Mouse (Mus musculus) stomach, postnatal 0 days (tissue): ENCODE measurements around the gene Mettl8. TPM values are rescaled to one million over a fixed set of nuclear protein-coding genes. Genes with fewer than 3 reads are reported as not detected.

ENCODE experiments used
- ATAC-seq: fragments of 200-750 bp; cut with Nextera tagmentation; 2 replicates; pipeline ENCODE4 v1.8.0; 2017; ENCODE audit not compliant: low FRiP score, low TSS enrichment
- DNase-seq: peaks from one replicate; pipeline ENCODE4 v3.0.0-alpha.2; 2016; ENCODE audit warnings: low spot score
- H3K27ac ChIP-seq: fragments of 300-500 bp; sonication (generic); replicated peaks from 2 replicates; pipeline ENCODE4 v1.5.1; 2014; ENCODE audit warnings: mild to moderate bottlenecking, control low read depth
- H3K27me3 ChIP-seq: fragments of 300-500 bp; sonication (generic); 2 replicates; pipeline ENCODE4 v1.6.1; 2014; ENCODE audit warnings: low read length; ENCODE audit not compliant: control insufficient read depth, insufficient read depth
- H3K36me3 ChIP-seq: fragments of 300-500 bp; sonication (generic); 2 replicates; pipeline ENCODE4 v1.6.1; 2014; ENCODE audit warnings: low read length, mixed read lengths; ENCODE audit not compliant: control insufficient read depth, insufficient read depth
- H3K4me1 ChIP-seq: fragments of 300-500 bp; sonication (generic); replicated peaks from 2 replicates; pipeline ENCODE4 v1.6.1; 2014; ENCODE audit warnings: antibody characterized with exemption; ENCODE audit not compliant: control insufficient read depth, insufficient read depth
- H3K4me2 ChIP-seq: fragments of 300-500 bp; sonication (generic); replicated peaks from 2 replicates; pipeline ENCODE4 v1.6.1; 2014; ENCODE audit warnings: low read depth, mild to moderate bottlenecking, control low read depth, moderate library complexity
- H3K4me3 ChIP-seq: fragments of 300-500 bp; sonication (generic); 2 replicates; pipeline ENCODE4 v1.5.1; 2014; ENCODE audit warnings: low read depth, low read length, control low read depth
- H3K9ac ChIP-seq: fragments of 300-500 bp; sonication (generic); 2 replicates; pipeline ENCODE4 v1.6.1; 2014; ENCODE audit warnings: mild to moderate bottlenecking, low read length, control low read depth, mixed read lengths
- H3K9me3 ChIP-seq: fragments of 300-500 bp; sonication (generic); 2 replicates; pipeline ENCODE4 v1.6.1; 2016; ENCODE audit warnings: low read length; ENCODE audit not compliant: control insufficient read depth
- CTCF ChIP-seq: IDR thresholded peaks from 2 replicates; pipeline ENCODE4 v1.5.1; 2016; ENCODE audit warnings: antibody characterized with exemption, low read depth, mild to moderate bottlenecking, moderate library complexity
- EP300 ChIP-seq: optimal IDR thresholded peaks from 2 replicates; pipeline ENCODE3; 2016; ENCODE audit warnings: antibody characterized with exemption
- WGBS: fragments of 180-500 bp; shearing (Covaris S2); extraction: QIAGEN DNeasy Blood & Tissue Kit; methylation state at CpG from one replicate; pipeline ENCODE4 v1.1.7; 2014; 5-methylcytosine and 5-hydroxymethylcytosine counted together
- polyA plus RNA-seq: library from polyadenylated mRNA; unstranded; fragments of >200 nt; fragmentation: Nextera tagmentation; extraction: Ambion mirVana; gene quantifications from 2 replicates; pipeline ENCODE4 v1.2.1, GENCODE M21; 2015

The Mettl8 gene
- polyA plus RNA-seq, 1 experiment from 2014 or later, result 7.7 TPM

DNA sequence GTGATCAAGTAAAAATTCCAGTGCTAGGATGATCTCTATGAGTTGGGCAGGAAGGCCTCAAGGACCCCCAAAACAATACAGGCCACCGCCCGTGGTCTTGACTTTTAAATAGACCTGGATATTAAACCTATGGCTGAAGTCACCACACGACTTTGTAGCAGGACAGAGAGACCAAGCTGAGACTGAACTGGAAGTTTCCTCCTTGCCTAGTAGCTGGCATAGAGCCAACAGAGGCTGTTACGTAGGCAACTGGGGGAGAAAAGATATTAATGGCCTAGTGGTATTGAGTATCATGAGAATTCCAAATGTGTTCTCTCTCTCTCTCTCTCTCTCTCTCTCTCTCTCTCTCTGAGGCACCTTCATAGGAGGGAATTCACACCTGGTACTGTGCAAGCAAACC lies 51.0 kb downstream of the Mettl8 start:
- H3K4me3 ChIP-seq, result no peak overlapping the region

GRCm38 (mm10) chr2:71002509-71002908 lies 52.9 kb downstream of the Mettl8 start:
- no peak for DNase-seq
- Histone ChIP-seq H3K4me1 (no peaks in the 10 kb centered on the region), H3K9me3 (no peaks in the 10 kb centered on the region), H3K27ac (no peak overlapping the region), H3K27me3 (no peaks in the 10 kb centered on the region), H3K4me3 (no peak overlapping the region), H3K9ac (no peak overlapping the region), H3K36me3 (no peaks in the 10 kb centered on the region), H3K4me2 (no peak overlapping the region)
- WGBS, result 50% methylated on average over 1 of the region's 1 CpGs
- peak; percentile 53 for ATAC-seq
- no peak for TF ChIP-seq EP300
- TF ChIP-seq CTCF, result no peak

More for the DNA sequence above, 51.0 kb downstream of the Mettl8 start:
- Histone ChIP-seq H3K27ac (no peak overlapping the region), H3K9ac (no peak overlapping the region), H3K27me3 (no peaks in the 10 kb centered on the region), H3K9me3 (no peaks in the 10 kb centered on the region), H3K36me3 (no peaks in the 10 kb centered on the region), H3K4me2 (no peak overlapping the region), H3K4me1 (no peaks in the 10 kb centered on the region)
- no peak for DNase-seq
- 60% methylated on average over 4 of the region's 4 CpGs for WGBS
- TF ChIP-seq EP300 (no peak), CTCF (no peak)
- ATAC-seq, result no peak

DNA sequence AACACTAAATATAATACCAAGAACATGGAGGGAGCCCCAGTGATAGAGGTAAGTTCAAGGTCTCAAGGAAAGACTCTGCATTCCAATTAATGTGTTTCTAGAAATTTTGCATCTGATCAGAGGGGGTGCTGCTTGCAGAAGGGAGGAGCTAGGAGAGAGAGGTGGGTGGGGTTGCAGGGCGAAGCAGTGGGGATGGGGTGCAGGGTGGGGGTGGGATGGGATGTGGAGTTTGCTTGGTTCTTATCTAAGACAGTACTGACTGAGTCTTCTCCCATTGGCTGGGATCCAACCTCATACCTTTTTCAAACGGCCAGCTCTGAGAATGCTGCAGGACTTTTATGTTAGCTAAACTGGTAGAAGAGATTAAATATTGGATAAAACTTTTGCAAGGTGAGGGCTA lies 56.6 kb downstream of the Mettl8 start:
- TF ChIP-seq EP300 (no peak), CTCF (no peak)
- no peaks in the 10 kb centered on the region for H3K27me3 ChIP-seq
- H3K4me1 ChIP-seq, result no peaks in the 10 kb centered on the region
- H3K9me3 ChIP-seq, result no peaks in the 10 kb centered on the region
- H3K27ac ChIP-seq, result no peak overlapping the region
- no peak overlapping the region for H3K9ac ChIP-seq
- H3K4me2 ChIP-seq, result no peak overlapping the region
- WGBS, result 45% methylated on average over 2 of the region's 2 CpGs
- ATAC-seq (no peak), DNase-seq (no peak)
- H3K36me3 ChIP-seq, result no peaks in the 10 kb centered on the region
- H3K4me3 ChIP-seq, result no peak overlapping the region

DNA sequence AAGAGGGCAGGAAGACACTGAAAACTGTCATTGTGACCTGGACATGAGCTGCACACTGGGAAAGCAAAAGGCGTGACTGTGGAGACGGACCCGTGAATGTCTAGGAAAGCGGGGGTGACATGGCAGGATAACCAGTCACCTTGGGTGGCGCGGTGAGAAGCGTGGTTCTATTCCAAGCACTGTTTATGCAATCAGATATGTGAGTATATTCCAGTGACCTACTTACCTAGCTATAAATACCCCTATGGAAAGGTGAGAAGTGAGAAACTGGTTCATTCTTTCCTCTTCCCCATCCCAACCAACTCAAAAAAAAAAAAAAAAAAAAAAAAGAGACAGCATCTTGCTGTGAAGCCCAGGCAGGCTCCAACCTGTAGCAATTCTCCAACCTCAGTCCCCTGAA lies 58.9 kb downstream of the Mettl8 start:
- H3K36me3 ChIP-seq, result no peaks in the 10 kb centered on the region
- 82% methylated on average over 7 of the region's 7 CpGs for WGBS
- ATAC-seq, result no peak
- no peak overlapping the region for H3K9ac ChIP-seq
- TF ChIP-seq EP300 (no peak), CTCF (no peak)
- no peak overlapping the region for H3K4me2 ChIP-seq
- no peaks in the 10 kb centered on the region for H3K27me3 ChIP-seq
- H3K4me3 ChIP-seq, result no peak overlapping the region
- H3K4me1 ChIP-seq, result no peaks in the 10 kb centered on the region
- no peak overlapping the region for H3K27ac ChIP-seq
- DNase-seq, result no peak
- H3K9me3 ChIP-seq, result no peaks in the 10 kb centered on the region

DNA sequence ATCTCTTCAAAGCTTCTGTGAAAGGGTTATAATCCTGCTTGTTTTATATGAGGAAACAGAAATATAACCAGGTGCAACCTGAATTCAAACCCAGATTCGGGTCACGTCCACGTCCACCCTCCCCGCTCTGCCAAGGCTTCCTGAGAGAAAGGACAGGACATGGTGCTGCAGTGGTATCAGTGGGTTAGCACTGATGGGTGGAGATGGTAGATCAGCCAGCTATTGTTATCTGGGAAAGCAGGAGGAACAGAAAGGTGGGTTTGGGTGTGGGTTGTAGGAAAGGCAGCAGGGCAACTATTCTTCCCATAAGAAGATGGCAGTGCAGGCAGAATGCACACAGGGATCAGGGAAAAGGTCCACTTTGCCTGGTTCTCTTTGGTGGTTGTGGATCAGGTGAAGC lies 59.5 kb downstream of the Mettl8 start:
- Histone ChIP-seq H3K27ac (no peak overlapping the region), H3K4me1 (no peaks in the 10 kb centered on the region), H3K36me3 (no peaks in the 10 kb centered on the region), H3K4me3 (no peak overlapping the region), H3K27me3 (no peaks in the 10 kb centered on the region), H3K9ac (no peak overlapping the region), H3K4me2 (no peak overlapping the region), H3K9me3 (no peaks in the 10 kb centered on the region)
- TF ChIP-seq CTCF, result no peak
- no peak for TF ChIP-seq EP300
- WGBS, result 81% methylated on average over 4 of the region's 4 CpGs
- ATAC-seq (no peak), DNase-seq (no peak)

DNA sequence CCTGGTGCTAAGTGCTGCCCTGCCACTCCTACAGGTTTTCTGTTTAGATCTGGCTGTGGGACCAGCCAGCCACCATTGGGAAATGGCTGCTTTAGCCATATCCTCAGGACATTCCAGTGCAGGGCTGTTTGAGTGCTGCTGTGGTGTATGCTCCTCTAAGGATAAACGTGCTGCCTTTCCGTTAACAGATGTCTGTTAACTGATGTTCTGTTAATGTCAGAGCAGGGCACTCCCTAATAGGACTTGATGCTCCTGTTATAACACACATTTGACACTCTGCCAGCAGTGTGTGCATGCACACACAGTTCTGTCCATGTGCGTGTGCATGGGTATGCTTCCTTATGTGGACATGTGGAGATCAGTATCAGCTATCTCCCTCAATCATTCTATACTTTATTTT lies 61.6 kb downstream of the Mettl8 start:
- no peak for ATAC-seq
- TF ChIP-seq CTCF (no peak), EP300 (no peak)
- Histone ChIP-seq H3K36me3 (no peaks in the 10 kb centered on the region), H3K4me1 (no peaks in the 10 kb centered on the region), H3K4me3 (no peak overlapping the region), H3K27me3 (no peaks in the 10 kb centered on the region), H3K27ac (no peak overlapping the region), H3K9me3 (no peaks in the 10 kb centered on the region), H3K4me2 (no peak overlapping the region), H3K9ac (no peak overlapping the region)
- DNase-seq, result no peak
- 63% methylated on average over 3 of the region's 3 CpGs for WGBS
